Mouse (Mus musculus) bone marrow macrophage, adult 2 months (primary cell): ENCODE measurements around the gene Gm17409.

Experiments used
- CTCF ChIP-seq: IDR thresholded peaks from 2 replicates; pipeline ENCODE4 v1.5.1; 2012; ENCODE audit warnings: low read depth, mild to moderate bottlenecking, low read length, moderate library complexity
- POLR2A ChIP-seq: IDR thresholded peaks from 2 replicates; pipeline ENCODE4 v1.6.1; 2012; ENCODE audit warnings: mild to moderate bottlenecking, low read depth, low read length, borderline replicate concordance

GRCm38 (mm10) chr2:58485683-58486082 lies 15.8 kb downstream of the Gm17409 start:
- TF ChIP-seq POLR2A (no peak), CTCF (no peak)
